Mouse (Mus musculus) heart, embryonic 16.5 days (tissue): ENCODE measurements around the gene Cacng7. TPM values are rescaled to one million over a fixed set of nuclear protein-coding genes. Genes with fewer than 3 reads are reported as not detected.
A peak's percentile ranks its signal among the peaks of the same experiment; 100 is the strongest.

Experiments
- ATAC-seq: fragments of 200-750 bp; cut with Nextera tagmentation; replicated peaks from 2 replicates; pipeline ENCODE4 v1.8.0; 2017; ENCODE audit warnings: moderate number of reproducible peaks; ENCODE audit not compliant: insufficient read depth, low FRiP score; ENCODE audit errors: extremely low read depth
- H3K27ac ChIP-seq: fragments of 300-500 bp; sonication (generic); 2 replicates; pipeline ENCODE4 v1.5.1; 2014; ENCODE audit warnings: mild to moderate bottlenecking, low read length, control low read depth, moderate library complexity
- H3K27me3 ChIP-seq: fragments of 300-500 bp; sonication (generic); 2 replicates; pipeline ENCODE4 v1.6.1; 2014; ENCODE audit warnings: low read length, mixed read lengths; ENCODE audit not compliant: control insufficient read depth, insufficient read depth
- H3K36me3 ChIP-seq: fragments of 300-500 bp; sonication (generic); 2 replicates; pipeline ENCODE4 v1.6.1; 2014; ENCODE audit not compliant: control insufficient read depth, insufficient read depth
- H3K4me1 ChIP-seq: fragments of 300-500 bp; sonication (generic); 2 replicates; pipeline ENCODE4 v1.6.1; 2014; ENCODE audit warnings: low read length, mixed read lengths; ENCODE audit not compliant: control insufficient read depth, insufficient read depth
- H3K4me2 ChIP-seq: fragments of 300-500 bp; sonication (generic); 2 replicates; pipeline ENCODE4 v1.6.1; 2014; ENCODE audit warnings: low read depth, mild to moderate bottlenecking, control low read depth, low read length
- H3K4me3 ChIP-seq: fragments of 300-500 bp; sonication (generic); 2 replicates; pipeline ENCODE4 v1.5.1; 2014; ENCODE audit warnings: mild to moderate bottlenecking, control low read depth, low read length
- H3K9ac ChIP-seq: fragments of 300-500 bp; sonication (generic); 2 replicates; pipeline ENCODE4 v1.6.1; 2014; ENCODE audit warnings: low read length, control low read depth
- H3K9me3 ChIP-seq: fragments of 300-500 bp; sonication (generic); replicated peaks from 2 replicates; pipeline ENCODE4 v1.6.1; 2016; ENCODE audit warnings: low read length; ENCODE audit not compliant: control insufficient read depth
- WGBS: fragments of 180-500 bp; shearing (Covaris S2); extraction: QIAGEN DNeasy Blood & Tissue Kit; methylation state at CpG from one replicate; pipeline ENCODE4 v1.1.7; 2014; 5-methylcytosine and 5-hydroxymethylcytosine counted together
- polyA plus RNA-seq: library from polyadenylated mRNA; unstranded; fragments of >200 nt; fragmentation: Nextera tagmentation; extraction: Ambion mirVana; gene quantifications from 2 replicates; pipeline ENCODE4 v1.2.1, GENCODE M21; 2015

Cacng7 gene
- polyA plus RNA-seq, 1 experiment from 2014 or later, result 0.16 TPM

GRCm38 (mm10) chr7:3331581-3332223 is 1.1 kb upstream of the Cacng7 start:
- H3K4me1 ChIP-seq, result peaks cover 18% of the 10 kb centered on the region
- H3K27ac ChIP-seq, result no peak overlapping the region
- H3K27me3 ChIP-seq, result peaks cover 39% of the 10 kb centered on the region
- ATAC-seq, result peak; percentile 87
- no peaks in the 10 kb centered on the region for H3K36me3 ChIP-seq
- H3K9me3 ChIP-seq, result no peaks in the 10 kb centered on the region
- WGBS, result under 1% methylated on average over 24 of the region's 27 CpGs
- H3K4me3 ChIP-seq, result peak overlapping the region; percentile 54
- peak overlapping the region; percentile 69 for H3K4me2 ChIP-seq
- H3K9ac ChIP-seq, result peak overlapping the region; percentile 54

- Histone ChIP-seq H3K36me3 (no peaks in the 10 kb centered on the region), H3K4me1 (peaks cover 18% of the 10 kb centered on the region), H3K27ac (0 out of 2 replicates have a peak overlapping the region, but pooled peaks have one; percentile 25), H3K27me3 (peaks cover 41% of the 10 kb centered on the region), H3K4me3 (peak overlapping the region; percentile 54), H3K9ac (0 out of 2 replicates have a peak overlapping the region, but pooled peaks have one; percentile 54), H3K9me3 (no peaks in the 10 kb centered on the region), H3K4me2 (peak overlapping the region; percentile 69)
- no peak for ATAC-seq
- 0% methylated on average over 4 of the region's 4 CpGs for WGBS
Observed at GRCm38 (mm10) chr7:3332224-3332615, 535 bp upstream of the Cacng7 start.

GRCm38 (mm10) chr7:3333542-3333941 is 787 bp downstream of the Cacng7 start:
- Histone ChIP-seq H3K4me3 (peak overlapping the region; percentile 54), H3K27ac (no peak overlapping the region), H3K36me3 (no peaks in the 10 kb centered on the region), H3K4me1 (peaks cover 18% of the 10 kb centered on the region), H3K4me2 (peak overlapping the region; percentile 69), H3K9ac (no peak overlapping the region), H3K27me3 (peaks cover 39% of the 10 kb centered on the region), H3K9me3 (no peaks in the 10 kb centered on the region)
- 6% methylated on average over 5 of the region's 5 CpGs for WGBS
- ATAC-seq, result no peak

GRCm38 (mm10) chr7:3336412-3336811 is 3.7 kb downstream of the Cacng7 start:
- Histone ChIP-seq H3K4me2 (no peak overlapping the region), H3K4me1 (peaks cover 15% of the 10 kb centered on the region; the same call in 1 of the 2 replicates), H3K27ac (no peak overlapping the region), H3K27me3 (peaks cover 32% of the 10 kb centered on the region), H3K4me3 (no peak overlapping the region), H3K36me3 (no peaks in the 10 kb centered on the region), H3K9ac (no peak overlapping the region), H3K9me3 (no peaks in the 10 kb centered on the region)
- no peak for ATAC-seq
- 63% methylated on average over 17 of the region's 17 CpGs for WGBS

GRCm38 (mm10) chr7:3338286-3338935 is 5.7 kb downstream of the Cacng7 start:
- Histone ChIP-seq H3K4me2 (no peak overlapping the region), H3K9ac (no peak overlapping the region), H3K4me3 (no peak overlapping the region), H3K36me3 (no peaks in the 10 kb centered on the region), H3K4me1 (0 out of 2 replicates have a peak, but pooled peaks cover 2% of the 10 kb centered on the region), H3K27me3 (peaks cover 18% of the 10 kb centered on the region), H3K27ac (no peak overlapping the region), H3K9me3 (no peaks in the 10 kb centered on the region)
- no peak for ATAC-seq
- 58% methylated on average over 11 of the region's 11 CpGs for WGBS

GRCm38 (mm10) chr7:3339010-3339409 is 6.3 kb downstream of the Cacng7 start:
- WGBS, result 76% methylated on average over 11 of the region's 11 CpGs
- no peak overlapping the region for H3K9ac ChIP-seq
- H3K9me3 ChIP-seq, result no peaks in the 10 kb centered on the region
- H3K27ac ChIP-seq, result no peak overlapping the region
- no peaks in the 10 kb centered on the region for H3K4me1 ChIP-seq
- H3K36me3 ChIP-seq, result no peaks in the 10 kb centered on the region
- H3K27me3 ChIP-seq, result peaks cover 12% of the 10 kb centered on the region
- no peak overlapping the region for H3K4me2 ChIP-seq
- H3K4me3 ChIP-seq, result no peak overlapping the region
- ATAC-seq, result no peak

GRCm38 (mm10) chr7:3343861-3344260 is 11.1 kb downstream of the Cacng7 start:
- H3K27ac ChIP-seq, result no peak overlapping the region
- H3K4me1 ChIP-seq, result no peaks in the 10 kb centered on the region
- H3K36me3 ChIP-seq, result no peaks in the 10 kb centered on the region
- no peak overlapping the region for H3K4me2 ChIP-seq
- WGBS, result 76% methylated on average over 3 of the region's 3 CpGs
- no peak overlapping the region for H3K9ac ChIP-seq
- no peaks in the 10 kb centered on the region for H3K27me3 ChIP-seq
- no peak overlapping the region for H3K4me3 ChIP-seq
- ATAC-seq, result no peak
- H3K9me3 ChIP-seq, result no peaks in the 10 kb centered on the region

- Histone ChIP-seq H3K4me1 (no peaks in the 10 kb centered on the region), H3K36me3 (no peaks in the 10 kb centered on the region), H3K27me3 (no peaks in the 10 kb centered on the region), H3K9ac (no peak overlapping the region), H3K27ac (no peak overlapping the region), H3K9me3 (no peaks in the 10 kb centered on the region), H3K4me3 (no peak overlapping the region), H3K4me2 (no peak overlapping the region)
- 77% methylated on average over 3 of the region's 3 CpGs for WGBS
- ATAC-seq, result no peak
Observed at GRCm38 (mm10) chr7:3345301-3345700, 12.5 kb downstream of the Cacng7 start.
